Comparison of ENCODE assay signal across 20 mouse cellular contexts in the genomic region with DNA sequence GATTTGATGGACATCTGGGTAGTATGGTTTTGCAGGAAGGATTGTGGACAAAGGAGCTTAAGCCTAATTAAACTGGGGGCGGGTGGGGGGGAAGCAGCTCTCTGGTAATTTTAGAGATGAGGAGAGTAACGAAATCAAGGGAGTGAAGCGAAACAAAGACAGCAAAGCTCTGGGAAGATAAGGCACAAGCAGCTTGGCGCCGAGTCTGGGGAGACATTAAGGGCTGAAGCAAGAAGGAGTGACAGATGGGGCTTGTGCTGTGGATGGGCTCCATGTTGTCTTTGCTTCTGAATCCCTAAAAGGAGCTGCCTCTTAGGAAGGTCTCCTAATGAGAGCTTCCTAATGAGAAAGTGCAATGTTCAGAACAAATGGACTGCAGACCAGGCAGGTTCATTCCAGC.
DNase-seq lines count a peak whose midpoint lies in the region; ATAC-seq and TF ChIP-seq lines count a peak whose summit lies in the region.
"Had no signal": no experiment of that assay in that cellular context is flagged by ENCODE, and none has a peak within 500 bp of the region (broad histone marks: within the 10 kb centered on the region; RNA-seq: fewer than 3 reads in every experiment).

No protein-coding gene starts in this region.

- H3K27me3 ChIP-seq in hindbrain, embryonic 16.5 days (replicated peaks; ENCODE audit: control insufficient read depth, insufficient read depth, low read length), result no peaks in the 10 kb centered on the region
- no peaks in the 10 kb centered on the region for H3K27me3 ChIP-seq in hindbrain, embryonic 11.5 days (ENCODE audit: control insufficient read depth, insufficient read depth, low read length)
- no peaks in the 10 kb centered on the region for H3K27me3 ChIP-seq in midbrain, embryonic 11.5 days (ENCODE audit: control insufficient read depth, insufficient read depth, low read length)
- H3K27me3 ChIP-seq in midbrain, embryonic 14.5 days (ENCODE audit: control insufficient read depth, insufficient read depth, low read length), result no peaks in the 10 kb centered on the region
- no peaks in the 10 kb centered on the region for H3K27me3 ChIP-seq in midbrain, postnatal 0 days (ENCODE audit: insufficient read depth, low read length)
- H3K27me3 ChIP-seq: heart, embryonic 15.5 days; lung, embryonic 15.5 days; stomach, embryonic 15.5 days had no signal

- 67% methylated on average over 5 of the region's 5 CpGs for WGBS in hindbrain, embryonic 16.5 days
- 69% methylated on average over 5 of the region's 5 CpGs for WGBS in hindbrain, embryonic 11.5 days
- 27% methylated on average over 5 of the region's 5 CpGs for WGBS in midbrain, embryonic 11.5 days
- WGBS in midbrain, embryonic 14.5 days, result 20% methylated on average over 5 of the region's 5 CpGs
- WGBS in midbrain, postnatal 0 days, result 29% methylated on average over 5 of the region's 5 CpGs

- no peak overlapping the region for H3K4me3 ChIP-seq in hindbrain, embryonic 16.5 days (ENCODE audit: low read length)
- H3K4me3 ChIP-seq in hindbrain, embryonic 11.5 days (ENCODE audit: low read depth, low read length), result no peak overlapping the region
- H3K4me3 ChIP-seq in midbrain, embryonic 11.5 days (ENCODE audit: low read depth, low read length), result no peak overlapping the region
- no peak overlapping the region for H3K4me3 ChIP-seq in midbrain, embryonic 14.5 days (replicated peaks; ENCODE audit: low read depth, low read length)
- H3K4me3 ChIP-seq in midbrain, postnatal 0 days (ENCODE audit: low read depth, low read length), result no peak overlapping the region
- H3K4me3 ChIP-seq: heart, adult 2 months; heart, embryonic 15.5 days; lung, embryonic 15.5 days; stomach, embryonic 15.5 days had no signal

- no peak overlapping the region for H3K9ac ChIP-seq in hindbrain, embryonic 16.5 days (ENCODE audit: low read depth, low read length)
- H3K9ac ChIP-seq in hindbrain, embryonic 11.5 days (ENCODE audit: low read depth, low read length), result no peak overlapping the region
- H3K9ac ChIP-seq in midbrain, embryonic 11.5 days (ENCODE audit: low read length), result no peak overlapping the region
- no peak overlapping the region for H3K9ac ChIP-seq in midbrain, embryonic 14.5 days (replicated peaks; ENCODE audit: low read length)
- H3K9ac ChIP-seq in midbrain, postnatal 0 days (replicated peaks; ENCODE audit: low read length, poor library complexity, severe bottlenecking), result no peak overlapping the region
- H3K9ac ChIP-seq: heart, embryonic 15.5 days; liver, embryonic 14.5 days; lung, embryonic 15.5 days; stomach, embryonic 15.5 days had no signal

- H3K4me2 ChIP-seq in hindbrain, embryonic 16.5 days (ENCODE audit: low read length), result no peak overlapping the region
- H3K4me2 ChIP-seq in hindbrain, embryonic 11.5 days (replicated peaks; ENCODE audit: low read depth, low read length), result no peak overlapping the region
- H3K4me2 ChIP-seq in midbrain, embryonic 11.5 days, result no peak overlapping the region
- no peak overlapping the region for H3K4me2 ChIP-seq in midbrain, embryonic 14.5 days (ENCODE audit: low read length)
- no peak overlapping the region for H3K4me2 ChIP-seq in midbrain, postnatal 0 days (ENCODE audit: low read depth, low read length, poor library complexity, severe bottlenecking)
- H3K4me2 ChIP-seq: heart, embryonic 15.5 days; lung, embryonic 15.5 days; stomach, embryonic 15.5 days had no signal

- no peak for DNase-seq in hindbrain, embryonic 11.5 days (ENCODE audit: low spot score)
- no peak for DNase-seq in midbrain, embryonic 11.5 days (ENCODE audit: low spot score, missing footprints)
- no peak for DNase-seq in midbrain, embryonic 14.5 days
- peak; percentile 45 for DNase-seq in midbrain, postnatal 0 days (ENCODE audit: low spot score)
- peak; percentile 61 for DNase-seq in retina, embryonic 14.5 days (ENCODE audit: low spot score)
- no peak for DNase-seq in T-cell, adult 2 months (ENCODE audit: low spot score)
- DNase-seq: adrenal gland, adult 2 months; gastrocnemius, postnatal 25 days; heart, adult 2 months; kidney, adult 2 months; kidney, postnatal 25 days; lung, postnatal 4 days; right cerebral cortex, postnatal 14 days; thymus, adult 18-20 months had no signal

- no peaks in the 10 kb centered on the region for H3K36me3 ChIP-seq in hindbrain, embryonic 16.5 days (ENCODE audit: control insufficient read depth, insufficient read depth, low read length)
- H3K36me3 ChIP-seq in hindbrain, embryonic 11.5 days (ENCODE audit: control insufficient read depth, insufficient read depth, low read length), result no peaks in the 10 kb centered on the region
- no peaks in the 10 kb centered on the region for H3K36me3 ChIP-seq in midbrain, embryonic 11.5 days (ENCODE audit: control insufficient read depth, insufficient read depth, low read length)
- no peaks in the 10 kb centered on the region for H3K36me3 ChIP-seq in midbrain, embryonic 14.5 days (ENCODE audit: control insufficient read depth, insufficient read depth, low read length)
- no peaks in the 10 kb centered on the region for H3K36me3 ChIP-seq in midbrain, postnatal 0 days (ENCODE audit: insufficient read depth, low read length)
- H3K36me3 ChIP-seq: heart, embryonic 15.5 days; lung, embryonic 15.5 days; stomach, embryonic 15.5 days had no signal

- no peaks in the 10 kb centered on the region for H3K9me3 ChIP-seq in hindbrain, embryonic 16.5 days (ENCODE audit: control insufficient read depth, low read length)
- H3K9me3 ChIP-seq in hindbrain, embryonic 11.5 days (ENCODE audit: control insufficient read depth, low read length), result no peaks in the 10 kb centered on the region
- H3K9me3 ChIP-seq in midbrain, embryonic 11.5 days (ENCODE audit: control insufficient read depth, low read length), result no peaks in the 10 kb centered on the region
- no peaks in the 10 kb centered on the region for H3K9me3 ChIP-seq in midbrain, embryonic 14.5 days (ENCODE audit: control insufficient read depth, low read length)
- H3K9me3 ChIP-seq in midbrain, postnatal 0 days (ENCODE audit: low read length), result no peaks in the 10 kb centered on the region
- H3K9me3 ChIP-seq: heart, embryonic 15.5 days; lung, embryonic 15.5 days; stomach, embryonic 15.5 days had no signal

- TF ChIP-seq CTCF in midbrain, postnatal 0 days (IDR thresholded peaks at IDR 0.05), result no peak

- peak; percentile 24; the same call in 1 of the 2 replicates for ATAC-seq in hindbrain, embryonic 16.5 days
- ATAC-seq in hindbrain, embryonic 11.5 days (ENCODE audit: low FRiP score), result no peak
- ATAC-seq in midbrain, embryonic 11.5 days (ENCODE audit: low FRiP score), result no peak
- no peak for ATAC-seq in midbrain, embryonic 14.5 days (ENCODE audit: low FRiP score, low TSS enrichment)
- ATAC-seq in midbrain, postnatal 0 days (ENCODE audit: low FRiP score), result no peak
- ATAC-seq: inflammation-experienced regulatory T-cells, adult 6 months had no signal

- no peak overlapping the region for H3K27ac ChIP-seq in hindbrain, embryonic 16.5 days (ENCODE audit: low read depth, low read length)
- no peak overlapping the region for H3K27ac ChIP-seq in hindbrain, embryonic 11.5 days (ENCODE audit: low read depth, low read length)
- H3K27ac ChIP-seq in midbrain, embryonic 11.5 days (ENCODE audit: low read depth, low read length), result peak overlapping the region; percentile 35; the same call in 1 of the 2 replicates
- H3K27ac ChIP-seq in midbrain, embryonic 14.5 days (replicated peaks; ENCODE audit: low read depth, low read length), result no peak overlapping the region
- no peak overlapping the region for H3K27ac ChIP-seq in midbrain, postnatal 0 days (ENCODE audit: low read depth, low read length)
- H3K27ac ChIP-seq: heart, adult 2 months; heart, embryonic 15.5 days; liver, embryonic 14.5 days; lung, embryonic 15.5 days; stomach, embryonic 15.5 days had no signal

- no peaks in the 10 kb centered on the region for H3K4me1 ChIP-seq in hindbrain, embryonic 16.5 days (ENCODE audit: control insufficient read depth, insufficient read depth, low read depth, low read length)
- no peaks in the 10 kb centered on the region for H3K4me1 ChIP-seq in hindbrain, embryonic 11.5 days (replicated peaks; ENCODE audit: control insufficient read depth, insufficient read depth, low read length)
- peaks cover 8% of the 10 kb centered on the region; the same call in 1 of the 2 replicates for H3K4me1 ChIP-seq in midbrain, embryonic 11.5 days (ENCODE audit: control insufficient read depth, insufficient read depth, low read length)
- peaks cover 8% of the 10 kb centered on the region for H3K4me1 ChIP-seq in midbrain, embryonic 14.5 days (ENCODE audit: control insufficient read depth, insufficient read depth, low read length)
- no peaks in the 10 kb centered on the region; the same call in 1 of the 2 replicates for H3K4me1 ChIP-seq in midbrain, postnatal 0 days (ENCODE audit: insufficient read depth, low read length)
- H3K4me1 ChIP-seq: heart, embryonic 15.5 days; lung, embryonic 15.5 days; stomach, embryonic 15.5 days had no signal

Comparison
In these comparisons a context has a peak if more than half of its experiments do, and no peak if none do; other contexts are left out.
1. DNase-seq: peak in midbrain, postnatal 0 days (single experiment) and retina, embryonic 14.5 days (single experiment); none in hindbrain, embryonic 11.5 days (single experiment), midbrain, embryonic 11.5 days (single experiment), midbrain, embryonic 14.5 days (single experiment) and T-cell, adult 2 months (single experiment).